Mouse (Mus musculus): ENCODE results near the gene Sepsecs. TPM values are rescaled to one million over a fixed set of nuclear protein-coding genes. Genes with fewer than 3 reads are reported as not detected.

Sepsecs gene
- polyA plus RNA-seq, 1 experiment from 2014 or later = 12.4 TPM

Other genes with a start within 250 kb of the Sepsecs start
- gene Ccdc149, start 198.2 kb downstream of the Sepsecs start, polyA plus RNA-seq (2015; fragmentation: Nextera tagmentation; extraction: Ambion mirVana) = 3.8 and 4.3 TPM in 2 replicates
- gene Lgi2, start 103.2 kb downstream of the Sepsecs start, polyA plus RNA-seq (2015; fragmentation: Nextera tagmentation; extraction: Ambion mirVana) = 8.5 and 9.4 TPM in 2 replicates
- 20.7 and 23.4 TPM in 2 replicates for gene Pi4k2b, start 71.9 kb upstream of the Sepsecs start, polyA plus RNA-seq (2015; fragmentation: Nextera tagmentation; extraction: Ambion mirVana)
- 12.3 and 12.7 TPM in 2 replicates for gene Zcchc4, start 105.7 kb upstream of the Sepsecs start, polyA plus RNA-seq (2015; fragmentation: Nextera tagmentation; extraction: Ambion mirVana)
- gene Anapc4, start 164.3 kb upstream of the Sepsecs start, polyA plus RNA-seq (2015; fragmentation: Nextera tagmentation; extraction: Ambion mirVana) = 73.8 and 78.8 TPM in 2 replicates

Measured in intestine, embryonic 15.5 days (tissue).